Mouse (Mus musculus) mouse embryonic stem cell (cell line): ENCODE data around the gene Ccdc62.

ENCODE experiments used
- in situ Hi-C, 2 experiments: fragments of 300-500 bp; cut with MboI; formaldehyde crosslinking; loops; 1 replicate in 1 of 2; 3 replicates in 1 of 2; pipeline ENCODE4 v1.14.3; 2019 to 2020; ENCODE audit warnings: low sequenced_read_pairs in 2 of 2, low pct_unique_long_range_greater_than_20kb in 1 of 2, mixed read lengths in 1 of 2; ENCODE audit not compliant: unreplicated experiment in 1 of 2

The Ccdc62 gene

DNA sequence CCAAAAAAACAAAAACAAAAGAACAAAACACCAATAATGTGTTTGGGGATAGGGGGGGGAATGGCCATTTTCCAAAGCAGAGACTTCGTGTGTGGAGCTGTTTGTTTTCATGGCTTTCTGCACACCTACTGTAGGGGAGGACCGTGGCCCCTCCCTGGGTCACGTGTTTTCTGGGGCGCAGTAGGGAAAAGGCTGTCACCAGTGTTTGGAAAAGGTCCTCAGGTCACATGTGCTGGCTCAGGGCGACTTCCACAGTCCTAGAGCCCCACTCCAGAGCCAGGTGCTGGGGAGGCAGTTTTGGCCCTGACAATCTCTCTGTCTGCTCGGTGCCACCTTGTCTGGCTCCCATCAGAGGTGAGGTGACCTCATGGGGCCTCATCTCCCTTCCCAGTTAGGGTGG is 64.9 kb downstream of the Ccdc62 start:
- in situ Hi-C loops: no loop called here

DNA sequence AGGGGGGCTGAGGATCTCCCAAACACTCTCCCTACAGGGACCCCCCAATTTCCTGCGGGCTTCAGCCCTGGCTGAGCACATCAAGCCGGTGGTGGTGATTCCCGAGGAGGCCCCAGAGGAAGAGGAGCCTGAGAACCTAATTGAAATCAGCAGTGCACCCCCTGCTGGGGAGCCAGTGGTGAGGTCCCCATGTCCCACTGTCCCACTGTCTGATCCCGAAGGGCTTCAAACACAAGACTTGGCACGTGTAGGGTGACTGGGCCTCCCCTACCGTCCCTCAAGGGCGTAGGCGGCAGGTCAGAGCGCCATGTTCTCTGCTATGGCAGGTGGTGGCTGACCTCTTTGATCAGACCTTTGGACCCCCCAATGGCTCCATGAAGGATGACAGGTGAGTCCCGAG is 65.7 kb downstream of the Ccdc62 start:
- in situ Hi-C loops: no loop called here

DNA sequence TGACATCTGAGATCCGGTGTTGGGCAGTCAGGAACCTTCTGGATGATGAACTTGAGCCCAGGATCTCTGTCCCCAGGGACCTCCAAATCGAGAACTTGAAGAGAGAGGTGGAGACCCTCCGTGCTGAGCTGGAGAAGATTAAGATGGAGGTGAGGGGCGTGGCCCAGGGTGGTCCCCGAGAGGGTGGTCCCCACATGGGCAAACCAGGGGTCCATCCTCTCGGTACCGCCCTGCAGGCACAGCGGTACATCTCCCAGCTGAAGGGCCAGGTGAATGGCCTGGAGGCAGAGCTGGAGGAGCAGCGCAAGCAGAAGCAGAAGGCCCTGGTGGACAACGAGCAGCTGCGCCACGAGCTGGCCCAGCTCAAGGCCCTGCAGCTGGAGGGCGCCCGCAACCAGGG is 66.2 kb downstream of the Ccdc62 start:
- in situ Hi-C loops: no loop called here

DNA sequence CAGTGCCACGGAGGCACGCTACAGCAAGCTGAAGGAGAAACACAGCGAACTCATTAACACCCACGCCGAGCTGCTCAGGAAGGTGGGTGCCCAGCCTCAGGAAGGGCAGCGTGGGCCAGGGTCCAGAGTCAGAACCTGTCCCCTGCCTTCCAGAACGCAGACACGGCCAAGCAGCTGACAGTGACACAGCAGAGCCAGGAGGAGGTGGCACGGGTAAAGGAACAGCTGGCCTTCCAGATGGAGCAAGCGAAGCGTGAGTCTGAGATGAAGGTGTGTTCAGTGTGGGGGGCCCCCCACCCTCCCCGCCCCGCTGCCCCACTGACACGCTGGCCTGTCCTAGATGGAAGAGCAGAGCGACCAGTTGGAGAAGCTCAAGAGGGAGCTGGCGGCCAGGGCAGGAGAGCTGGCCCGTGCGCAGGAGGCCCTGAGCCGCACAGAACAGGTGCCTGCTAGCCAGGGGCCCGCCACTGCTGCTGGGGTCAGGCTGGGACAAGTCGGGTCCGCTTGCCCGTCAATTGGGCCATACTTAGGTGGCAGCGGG is 66.8 kb downstream of the Ccdc62 start:
- in situ Hi-C loops: no loop called here

- in situ Hi-C loops: no loop called here
Measured at GRCm38 (mm10) chr5:123997811-123998210, 67.3 kb downstream of the Ccdc62 start.

GRCm38 (mm10) chr5:123998370-123998769 is 67.9 kb downstream of the Ccdc62 start:
- in situ Hi-C loops: no loop called here

DNA sequence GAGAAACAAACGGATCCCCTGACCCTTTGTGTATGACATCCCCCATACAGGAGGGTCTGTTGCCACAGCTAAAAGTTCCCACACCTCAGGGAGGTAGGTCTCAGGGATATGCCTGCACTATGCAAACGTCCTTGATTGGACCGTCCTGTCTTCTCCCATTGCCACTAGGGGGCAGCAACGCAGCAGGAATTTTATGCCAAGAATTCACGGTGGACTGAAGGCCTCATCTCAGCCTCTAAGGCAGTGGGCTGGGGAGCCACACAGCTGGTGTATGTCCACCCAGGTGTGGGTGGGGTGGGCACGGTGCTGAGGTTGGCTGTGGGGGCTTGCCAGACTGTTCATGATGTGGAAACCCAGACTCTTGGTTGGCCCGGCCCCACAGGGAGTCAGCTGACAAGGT is 70.3 kb downstream of the Ccdc62 start:
- in situ Hi-C loops: loop anchor here (5.0 to 10.0 kb wide), 2 partner anchors 84 to 91 kb away; no protein-coding TSS in a partner anchor

DNA sequence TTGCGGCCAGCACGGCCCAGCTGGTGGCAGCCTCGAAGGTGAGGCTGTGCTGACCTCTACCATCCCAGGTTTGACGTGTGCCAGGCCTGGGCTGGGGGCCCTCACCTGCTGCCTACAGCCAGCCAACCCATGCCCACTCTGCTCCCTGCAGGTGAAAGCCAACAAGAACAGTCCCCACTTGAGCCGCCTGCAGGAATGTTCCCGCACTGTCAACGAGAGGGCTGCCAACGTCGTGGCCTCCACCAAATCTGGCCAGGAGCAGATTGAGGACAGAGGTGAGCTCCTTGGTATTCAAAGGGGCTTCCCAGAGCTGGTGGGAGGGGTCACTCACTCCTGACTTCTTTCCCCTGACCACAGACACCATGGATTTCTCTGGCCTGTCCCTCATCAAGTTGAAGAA is 70.8 kb downstream of the Ccdc62 start:
- in situ Hi-C loops: loop anchor here (5.0 to 10.0 kb wide), 2 partner anchors 84 to 91 kb away; no protein-coding TSS in a partner anchor

DNA sequence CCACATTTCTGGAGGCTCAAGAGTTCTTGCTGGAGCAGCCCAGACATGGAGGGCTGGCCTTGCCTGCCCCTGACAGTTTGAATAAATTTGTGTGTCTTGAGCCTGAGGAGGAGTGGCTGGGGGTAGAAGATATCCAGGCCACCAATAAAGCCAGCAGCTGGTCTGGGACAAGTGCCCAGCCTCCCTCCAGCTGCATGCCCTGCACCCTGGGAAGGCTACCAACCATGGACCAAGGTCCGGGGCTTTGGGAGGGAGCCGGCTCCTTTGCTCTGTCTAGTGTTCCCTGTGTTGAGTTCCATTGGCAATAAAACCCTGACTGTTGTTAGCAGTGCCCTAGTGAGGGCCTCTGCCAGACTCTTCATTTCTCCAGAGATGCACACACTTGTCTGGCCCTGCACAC is 72.4 kb downstream of the Ccdc62 start:
- in situ Hi-C loops: loop anchor here (5.0 to 10.0 kb wide), 2 partner anchors 82 to 89 kb away; no protein-coding TSS in a partner anchor

GRCm38 (mm10) chr5:124003375-124003774 is 72.9 kb downstream of the Ccdc62 start:
- in situ Hi-C loops: loop anchor here (5.0 to 10.0 kb wide), 2 partner anchors 81 to 89 kb away; no protein-coding TSS in a partner anchor

DNA sequence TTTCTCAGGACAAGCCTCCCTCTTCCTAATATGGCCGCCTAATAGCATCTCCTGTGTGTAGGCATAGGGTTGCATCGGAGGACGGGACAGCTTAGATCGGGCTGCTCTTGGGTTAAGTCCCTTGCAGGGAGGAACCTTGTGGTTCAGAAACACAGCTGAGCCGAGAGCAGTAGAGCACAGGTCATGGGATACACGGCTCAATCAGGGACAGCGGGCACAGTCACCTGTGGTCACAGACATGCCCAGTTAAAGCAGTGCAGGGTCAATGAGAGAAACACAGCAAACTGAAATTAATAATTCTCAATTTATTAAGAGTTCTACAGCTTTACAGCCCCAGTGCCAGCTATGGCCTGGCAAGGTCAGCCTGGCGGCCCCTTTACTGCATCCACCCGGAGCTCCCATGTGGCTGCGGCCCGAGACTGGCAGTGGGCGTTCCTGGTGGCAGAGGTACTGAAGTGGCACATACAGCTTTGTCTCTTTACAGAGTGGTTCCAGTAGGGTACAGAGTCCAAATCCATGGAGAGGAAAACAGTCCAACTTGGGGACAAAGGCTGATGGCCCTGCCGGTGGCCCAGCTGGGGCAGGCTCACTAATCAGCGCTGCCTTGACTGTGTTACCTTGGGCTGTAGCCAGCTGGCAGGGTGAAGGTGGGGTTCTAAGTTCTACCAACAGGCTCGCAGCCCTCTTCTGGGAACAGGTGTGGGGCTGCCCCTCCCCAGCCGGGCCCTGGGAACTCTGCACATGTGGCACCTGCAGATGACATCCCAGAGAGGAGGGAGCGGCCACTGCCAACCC is 74.1 kb downstream of the Ccdc62 start:
- in situ Hi-C loops: loop anchor here (5.0 to 10.0 kb wide), 2 partner anchors 80 to 88 kb away; no protein-coding TSS in a partner anchor

DNA sequence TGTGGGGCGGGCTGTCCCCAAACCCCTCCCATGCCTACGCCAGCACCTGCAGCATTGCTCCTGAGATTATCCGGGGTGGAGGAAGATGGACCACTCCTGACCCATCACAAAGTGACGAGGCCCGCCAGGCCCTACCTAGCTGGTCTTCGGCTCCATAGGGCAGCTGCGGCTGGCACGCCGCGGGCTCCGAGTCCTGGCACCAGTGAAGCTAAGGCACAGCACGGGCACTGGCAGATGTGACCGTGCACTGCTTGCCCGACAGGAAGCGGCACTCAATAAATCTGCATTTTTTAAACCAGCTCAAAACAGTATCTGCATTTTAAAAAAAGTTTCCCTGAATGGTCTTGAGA is 74.6 kb downstream of the Ccdc62 start:
- in situ Hi-C loops: loop anchor here in 1 of 2 experiments (10.0 kb wide), 1 partner anchor 80 kb away; no protein-coding TSS in a partner anchor

GRCm38 (mm10) chr5:124005591-124005990 is 75.1 kb downstream of the Ccdc62 start:
- in situ Hi-C loops: loop anchor here in 1 of 2 experiments (10.0 kb wide), 1 partner anchor 79 kb away; no protein-coding TSS in a partner anchor

- in situ Hi-C loops: loop anchor here in 1 of 2 experiments (10.0 kb wide), 1 partner anchor 79 kb away; no protein-coding TSS in a partner anchor
Measured at GRCm38 (mm10) chr5:124006082-124006873, 75.8 kb downstream of the Ccdc62 start.

DNA sequence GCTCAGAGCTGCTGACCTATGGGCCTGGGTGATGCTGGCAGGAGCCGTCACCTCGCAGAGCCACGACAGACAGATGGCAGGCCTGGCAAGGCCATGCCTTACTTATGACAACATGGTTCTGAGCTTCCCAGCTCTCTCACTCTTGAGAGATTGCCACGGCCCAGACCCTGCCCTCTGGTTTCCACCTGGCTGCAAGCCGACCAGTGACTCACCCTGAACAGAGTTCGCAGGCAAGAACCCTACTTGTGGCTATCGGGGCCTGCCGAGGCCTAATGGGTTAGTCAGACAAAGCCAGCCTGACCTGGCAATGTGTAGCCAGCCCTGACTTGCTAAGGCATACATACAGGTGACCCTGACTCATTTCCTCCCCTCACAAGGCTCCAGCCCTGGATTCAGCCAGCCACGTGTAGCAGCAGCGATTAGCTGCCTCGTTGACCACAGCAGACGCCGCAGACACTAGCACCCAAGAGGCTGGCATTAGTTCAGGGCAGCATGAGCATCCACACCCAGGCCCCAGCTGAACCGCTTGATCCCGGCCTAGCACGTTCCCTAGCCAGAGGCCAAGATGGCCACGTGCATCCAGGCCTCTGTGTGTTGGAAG is 76.5 kb downstream of the Ccdc62 start:
- in situ Hi-C loops: loop anchor here in 1 of 2 experiments (10.0 kb wide), 1 partner anchor 78 kb away; no protein-coding TSS in a partner anchor

- in situ Hi-C loops: no loop called here
Measured at GRCm38 (mm10) chr5:124010077-124010476, 79.6 kb downstream of the Ccdc62 start.

DNA sequence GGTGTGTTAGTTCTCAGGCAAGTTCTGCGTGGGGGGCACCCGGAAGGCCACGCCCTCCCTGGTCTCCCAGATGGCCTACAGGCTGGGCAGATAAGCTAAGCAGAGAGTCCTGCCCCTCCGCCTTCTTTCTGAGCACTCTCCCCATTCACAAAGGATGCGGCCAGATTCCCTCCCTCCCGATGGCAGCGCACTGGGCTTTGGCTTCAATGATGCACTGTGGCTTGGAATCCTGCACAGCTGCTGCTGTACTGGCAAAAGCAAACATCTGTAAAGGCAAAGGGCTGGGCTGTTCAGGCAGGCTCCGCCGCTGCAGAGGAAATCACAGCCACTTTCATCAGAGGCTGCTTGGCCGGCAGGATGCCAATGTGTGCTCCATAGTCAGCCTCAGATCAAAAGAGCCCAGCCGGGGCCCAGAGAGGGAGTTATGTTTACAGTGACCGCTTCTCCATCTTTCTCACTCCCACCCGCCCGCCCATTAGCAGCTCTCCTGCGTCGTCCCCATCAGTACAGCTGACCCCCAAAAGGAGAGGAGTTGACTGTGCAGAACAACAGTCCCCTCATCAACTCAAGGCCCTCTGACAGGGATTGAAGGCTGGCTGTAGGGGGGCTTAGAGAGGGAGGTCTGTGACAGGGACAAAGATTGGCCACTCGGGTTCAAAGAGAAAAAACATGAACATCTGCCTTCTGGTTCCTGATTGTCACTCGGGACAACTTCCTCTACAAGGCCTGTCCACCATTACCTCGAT is 80.6 kb downstream of the Ccdc62 start:
- in situ Hi-C loops: no loop called here

DNA sequence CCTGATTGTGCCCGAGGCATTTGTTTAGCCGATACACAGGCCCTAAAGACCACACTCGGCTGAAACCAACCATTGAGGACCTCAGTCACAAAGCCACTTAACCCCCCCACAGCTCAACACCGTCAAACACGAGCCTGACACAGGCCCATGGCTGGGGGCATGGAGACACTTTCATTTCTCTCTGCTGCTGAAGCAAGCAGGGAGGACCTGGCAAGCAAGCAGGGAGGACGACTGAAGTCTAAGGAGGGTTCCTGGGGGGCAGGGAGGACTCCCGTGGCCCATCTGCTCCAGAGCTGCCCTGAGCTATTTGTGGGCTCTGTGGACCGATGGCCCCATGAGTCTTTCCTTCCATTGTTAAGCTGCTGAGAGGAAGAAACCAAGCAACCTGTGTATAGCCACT is 81.4 kb downstream of the Ccdc62 start:
- in situ Hi-C loops: no loop called here
